Mouse (Mus musculus) bone marrow macrophage, adult 2 months (primary cell): Measurements from ENCODE around the gene Yaf2.

ENCODE experiments used
- CTCF ChIP-seq: IDR thresholded peaks from 2 replicates; pipeline ENCODE4 v1.5.1; 2012; ENCODE audit warnings: low read depth, mild to moderate bottlenecking, low read length, moderate library complexity
- POLR2A ChIP-seq: IDR thresholded peaks from 2 replicates; pipeline ENCODE4 v1.6.1; 2012; ENCODE audit warnings: mild to moderate bottlenecking, low read depth, low read length, borderline replicate concordance

- TF ChIP-seq CTCF (no peak), POLR2A (no peak)
These were observed 71.5 kb downstream of the Yaf2 start for GRCm38 (mm10) chr15:93265231-93265630.
